Mouse (Mus musculus): ENCODE results near the gene Dusp1. TPM values are rescaled to one million over a fixed set of nuclear protein-coding genes. Genes with fewer than 3 reads are reported as not detected.

The Dusp1 gene
- polyA plus RNA-seq, 1 experiment: 32.2 TPM

DNA sequence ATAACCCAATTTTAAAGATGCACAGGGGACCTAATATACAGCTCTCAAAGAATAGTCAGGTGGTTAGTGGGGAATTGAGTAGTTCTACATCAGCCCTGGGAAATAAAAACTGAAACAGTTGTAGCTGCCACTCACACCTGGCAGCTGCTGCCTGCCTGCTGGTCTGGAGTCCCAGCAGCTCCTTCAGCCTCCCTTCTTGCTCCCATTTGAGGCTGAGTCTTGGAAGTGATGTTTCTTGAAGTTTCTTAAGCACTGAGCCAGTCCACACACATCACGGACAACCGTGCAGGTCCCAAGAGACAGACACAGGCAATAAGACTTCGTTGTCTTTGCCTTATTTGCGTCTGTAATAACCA lies 5.9 kb upstream of the Dusp1 start:
- Histone ChIP-seq H3K27ac (ENCODE audit: insufficient read depth, low read depth, low read length) (no peak overlapping the region), H3K4me1 (ENCODE audit: control insufficient read depth, insufficient read depth, low read length) (peaks cover 32% of the 10 kb centered on the region), H3K4me3 (ENCODE audit: insufficient read depth, low read length) (no peak overlapping the region)
- TF ChIP-seq POLR2A (IDR thresholded peaks at IDR 0.05; ENCODE audit: borderline replicate concordance, low read depth, low read length) (no peak), CTCF (IDR thresholded peaks at IDR 0.05; ENCODE audit: low read depth, low read length) (no peak)

DNA sequence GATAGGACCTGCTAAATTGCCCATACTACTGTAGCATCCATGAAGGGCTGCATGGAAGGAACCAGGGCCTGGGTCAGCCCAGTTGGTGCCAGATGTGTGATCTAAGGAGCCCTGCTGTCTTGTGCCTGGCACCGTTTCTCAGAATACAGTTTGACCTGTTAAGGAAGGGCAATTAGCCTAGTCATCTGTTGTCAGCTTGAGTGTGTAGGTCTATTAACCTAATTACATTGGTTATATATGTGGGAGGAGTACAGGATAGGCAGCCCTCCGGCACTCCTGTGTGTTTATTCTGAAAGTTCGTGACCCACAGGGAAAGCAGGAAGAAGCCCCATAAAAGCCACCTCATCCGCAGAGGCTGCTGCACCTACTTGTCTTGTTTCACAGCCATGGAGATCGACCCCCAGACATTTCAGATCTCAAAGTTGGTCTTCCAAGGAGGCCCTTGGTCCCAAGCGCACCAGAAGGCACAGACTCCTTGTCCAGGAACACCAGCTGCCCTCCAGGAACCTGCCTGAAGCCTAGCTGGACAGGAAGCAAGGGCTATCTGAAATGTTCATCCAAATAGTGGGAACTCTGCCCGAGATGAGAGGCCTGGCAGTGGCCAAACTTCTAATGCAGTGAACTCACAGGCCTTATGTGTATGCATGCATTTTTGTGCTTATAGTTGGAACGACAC lies 5.4 kb upstream of the Dusp1 start:
- Histone ChIP-seq H3K4me3 (ENCODE audit: insufficient read depth, low read length) (no peak overlapping the region), H3K27ac (ENCODE audit: insufficient read depth, low read depth, low read length) (no peak overlapping the region), H3K4me1 (ENCODE audit: control insufficient read depth, insufficient read depth, low read length) (peaks cover 32% of the 10 kb centered on the region)
- TF ChIP-seq CTCF (IDR thresholded peaks at IDR 0.05; ENCODE audit: low read depth, low read length) (no peak), POLR2A (IDR thresholded peaks at IDR 0.05; ENCODE audit: borderline replicate concordance, low read depth, low read length) (no peak)

DNA sequence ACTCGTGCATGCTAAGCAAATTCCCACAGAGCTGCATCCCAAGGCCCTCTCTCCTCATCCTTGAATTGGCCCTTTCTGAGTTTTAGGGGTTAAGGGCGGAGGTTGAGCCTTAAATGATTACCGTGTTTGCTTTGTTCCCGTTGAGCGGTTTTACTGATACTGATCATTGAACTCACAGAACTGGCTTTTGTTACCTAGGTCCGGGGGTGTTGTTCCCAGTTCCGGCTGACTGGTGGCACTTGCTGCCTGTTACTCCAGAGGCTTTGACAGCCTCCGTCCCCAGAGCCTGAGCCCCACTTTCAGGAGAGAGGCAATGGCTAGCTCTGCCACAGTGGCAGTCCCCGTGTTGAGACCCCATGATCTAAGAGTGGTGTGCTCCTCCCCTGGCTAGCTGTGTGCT lies 2.5 kb upstream of the Dusp1 start:
- Histone ChIP-seq H3K4me3 (ENCODE audit: insufficient read depth, low read length) (no peak overlapping the region), H3K4me1 (ENCODE audit: control insufficient read depth, insufficient read depth, low read length) (peaks cover 16% of the 10 kb centered on the region), H3K27ac (ENCODE audit: insufficient read depth, low read depth, low read length) (no peak overlapping the region)
- TF ChIP-seq POLR2A (IDR thresholded peaks at IDR 0.05; ENCODE audit: borderline replicate concordance, low read depth, low read length) (no peak), CTCF (IDR thresholded peaks at IDR 0.05; ENCODE audit: low read depth, low read length) (no peak)

DNA sequence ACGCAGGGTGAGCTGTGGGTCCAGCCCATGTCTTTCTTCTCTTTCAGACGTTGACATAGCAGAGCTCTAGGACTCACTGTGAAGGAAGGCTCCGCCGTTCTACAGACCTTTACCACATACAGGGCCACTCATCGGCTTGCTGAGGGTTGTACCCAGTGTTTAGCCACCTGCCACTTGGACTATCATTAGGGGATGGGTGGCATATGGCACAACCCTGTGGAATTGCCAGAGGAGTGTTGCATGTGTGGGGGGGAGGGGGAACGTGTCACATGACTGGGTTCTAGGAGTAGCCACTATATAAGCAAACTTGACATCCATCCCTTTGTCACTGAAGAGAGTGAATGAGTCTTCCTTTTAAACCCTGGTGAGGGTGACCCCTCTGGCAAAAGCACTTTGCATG lies 1.5 kb upstream of the Dusp1 start:
- peaks cover 15% of the 10 kb centered on the region for H3K4me1 ChIP-seq (ENCODE audit: control insufficient read depth, insufficient read depth, low read length)
- TF ChIP-seq CTCF (IDR thresholded peaks at IDR 0.05; ENCODE audit: low read depth, low read length) (no peak), POLR2A (IDR thresholded peaks at IDR 0.05; ENCODE audit: borderline replicate concordance, low read depth, low read length) (no peak)
- H3K4me3 ChIP-seq (ENCODE audit: insufficient read depth, low read length): no peak overlapping the region
- H3K27ac ChIP-seq (ENCODE audit: insufficient read depth, low read depth, low read length): no peak overlapping the region

DNA sequence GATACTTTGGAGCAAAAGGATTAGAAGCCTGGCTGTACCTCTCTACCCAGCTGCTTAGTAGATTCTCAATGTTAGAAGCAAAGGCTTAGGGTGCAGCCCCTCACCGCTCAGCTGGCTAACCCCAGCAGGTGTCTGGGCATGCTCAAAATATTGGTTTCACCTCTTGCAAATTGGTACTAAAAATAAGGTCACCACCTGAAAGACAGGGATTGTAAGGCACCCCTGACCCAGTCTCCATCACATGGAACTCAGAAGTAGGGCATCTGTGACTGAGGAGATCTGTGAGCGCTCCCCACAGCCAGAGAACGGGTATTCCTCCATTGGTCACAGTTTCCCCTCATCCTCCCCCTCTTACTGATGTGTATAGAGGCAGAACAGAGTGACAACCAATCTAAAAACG lies 364 bp upstream of the Dusp1 start:
- peaks cover 15% of the 10 kb centered on the region for H3K4me1 ChIP-seq (ENCODE audit: control insufficient read depth, insufficient read depth, low read length)
- peak overlapping the region; percentile 68 for H3K4me3 ChIP-seq (ENCODE audit: insufficient read depth, low read length)
- H3K27ac ChIP-seq (ENCODE audit: insufficient read depth, low read depth, low read length): no peak overlapping the region
- TF ChIP-seq POLR2A (IDR thresholded peaks at IDR 0.05; ENCODE audit: borderline replicate concordance, low read depth, low read length): no peak
- TF ChIP-seq CTCF (IDR thresholded peaks at IDR 0.05; ENCODE audit: low read depth, low read length): no peak

DNA sequence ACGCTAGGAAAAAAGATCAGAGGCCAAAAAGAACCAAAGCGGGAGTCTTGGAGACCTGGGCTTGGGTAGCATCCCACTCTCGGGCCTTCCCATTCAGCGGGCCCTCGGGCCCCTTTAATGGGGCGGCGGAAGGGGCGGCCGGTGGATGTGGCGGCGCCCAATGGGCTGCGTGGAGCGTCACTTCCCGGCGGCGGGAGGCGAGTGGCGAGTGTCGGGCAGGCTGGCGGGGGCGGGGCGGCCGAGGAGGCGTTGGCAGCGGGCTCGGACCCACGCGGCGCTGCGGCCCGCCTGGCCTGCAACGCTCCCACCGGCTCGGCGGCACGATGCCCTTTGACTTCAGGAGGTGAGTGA lies 663 bp downstream of the Dusp1 start, which contains the start of gene Ergic1:
TSS of gene Ergic1 (plus strand) at position 200 of the 351 bp plus-strand sequence.
- TF ChIP-seq CTCF (IDR thresholded peaks at IDR 0.05; ENCODE audit: low read depth, low read length) (no peak), POLR2A (IDR thresholded peaks at IDR 0.05; ENCODE audit: borderline replicate concordance, low read depth, low read length) (no peak)
- Histone ChIP-seq H3K4me3 (ENCODE audit: insufficient read depth, low read length) (peak within 1 kb of the TSS; percentile 68), H3K4me1 (ENCODE audit: control insufficient read depth, insufficient read depth, low read length) (peaks cover 15% of the 10 kb centered on the region), H3K27ac (ENCODE audit: insufficient read depth, low read depth, low read length) (0 out of 2 replicates have a peak within 1 kb of the TSS, but pooled peaks have one; percentile 15)

DNA sequence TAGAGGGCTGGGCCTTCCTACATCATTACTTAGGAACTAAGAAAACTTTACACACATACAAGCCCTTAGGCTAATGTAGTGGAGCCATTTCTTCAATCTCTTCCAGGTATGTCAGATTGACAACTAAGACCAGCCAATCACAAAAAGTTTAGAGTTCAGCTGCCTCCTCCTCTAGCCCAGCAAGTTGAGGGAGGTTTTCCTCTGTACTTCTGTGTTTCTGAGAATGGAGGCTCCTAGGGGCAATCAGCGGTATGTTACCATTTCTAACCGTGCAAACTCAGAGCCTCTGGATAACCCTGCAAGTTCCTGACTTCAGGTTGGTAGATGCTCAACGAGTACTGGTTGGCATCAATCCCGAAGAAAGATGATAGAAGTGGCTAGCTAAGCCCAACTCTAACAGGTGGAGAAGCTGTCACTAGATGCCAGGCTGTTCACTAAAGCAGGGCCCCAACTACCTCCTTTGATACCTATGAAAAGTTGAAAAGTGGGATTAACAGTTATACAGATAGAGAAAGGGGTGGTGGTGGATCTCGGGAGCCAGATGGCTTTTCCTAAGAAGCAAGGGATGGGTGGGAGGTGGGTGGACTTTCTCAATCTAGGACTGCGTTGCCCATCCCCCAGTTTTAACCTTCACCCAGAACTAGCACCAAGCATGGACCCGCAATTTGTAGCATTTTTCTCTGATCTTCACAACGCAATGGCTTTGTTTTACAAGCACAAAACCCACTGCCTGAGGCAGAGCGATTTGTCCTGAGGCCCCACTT lies 1.2 kb downstream of the Dusp1 start:
- Histone ChIP-seq H3K4me3 (ENCODE audit: insufficient read depth, low read length) (peak overlapping the region; percentile 68), H3K4me1 (ENCODE audit: control insufficient read depth, insufficient read depth, low read length) (peaks cover 15% of the 10 kb centered on the region), H3K27ac (ENCODE audit: insufficient read depth, low read depth, low read length) (0 out of 2 replicates have a peak overlapping the region, but pooled peaks have one; percentile 15)
- TF ChIP-seq POLR2A (IDR thresholded peaks at IDR 0.05; ENCODE audit: borderline replicate concordance, low read depth, low read length) (no peak), CTCF (IDR thresholded peaks at IDR 0.05; ENCODE audit: low read depth, low read length) (0 out of 2 replicates have a peak, but pooled peaks have one; percentile 24)

DNA sequence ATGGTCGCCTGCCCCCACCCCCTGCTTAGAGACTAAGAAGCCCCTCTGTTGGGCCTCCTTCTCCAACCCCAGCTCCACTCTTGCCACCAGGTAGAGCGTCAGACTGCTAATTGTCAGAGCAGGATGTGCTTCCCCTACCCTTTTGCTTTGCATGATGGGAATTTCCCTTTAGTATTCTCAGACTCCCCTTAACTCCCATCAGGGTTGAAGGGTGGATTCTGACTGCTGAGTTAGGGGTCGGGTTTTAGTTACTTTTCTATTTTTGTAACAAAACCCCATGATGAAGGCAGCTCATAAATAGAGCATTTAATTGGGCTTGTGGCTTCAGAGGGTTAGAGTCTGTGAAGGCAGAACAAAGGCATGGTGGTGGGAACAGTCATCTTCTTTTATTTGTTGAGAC lies 8.9 kb downstream of the Dusp1 start:
- Histone ChIP-seq H3K27ac (ENCODE audit: insufficient read depth, low read depth, low read length) (no peak overlapping the region), H3K4me1 (ENCODE audit: control insufficient read depth, insufficient read depth, low read length) (peaks cover 4% of the 10 kb centered on the region), H3K4me3 (ENCODE audit: insufficient read depth, low read length) (no peak overlapping the region)
- TF ChIP-seq CTCF (IDR thresholded peaks at IDR 0.05; ENCODE audit: low read depth, low read length) (no peak), POLR2A (IDR thresholded peaks at IDR 0.05; ENCODE audit: borderline replicate concordance, low read depth, low read length) (no peak)

DNA sequence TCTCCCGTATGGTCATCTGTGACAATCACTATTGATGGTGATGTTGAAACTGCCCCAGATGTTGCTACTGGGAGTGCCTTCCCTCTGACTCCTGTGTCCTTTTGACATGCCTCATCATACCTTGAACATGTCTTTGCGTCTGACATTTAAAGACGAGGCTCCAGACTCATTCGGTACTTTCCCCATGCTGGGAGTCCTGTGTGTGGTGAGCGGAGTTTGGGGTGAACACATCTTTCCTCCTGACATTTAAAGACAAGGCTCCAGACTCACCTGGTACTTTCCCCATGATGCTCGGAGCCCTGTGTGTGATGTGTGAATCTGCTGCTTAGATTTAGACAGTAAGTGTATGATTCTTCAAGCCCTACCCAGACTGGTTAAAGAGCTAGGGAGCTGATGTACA lies 10.8 kb downstream of the Dusp1 start:
- peaks cover 5% of the 10 kb centered on the region for H3K4me1 ChIP-seq (ENCODE audit: control insufficient read depth, insufficient read depth, low read length)
- TF ChIP-seq POLR2A (IDR thresholded peaks at IDR 0.05; ENCODE audit: borderline replicate concordance, low read depth, low read length) (no peak), CTCF (IDR thresholded peaks at IDR 0.05; ENCODE audit: low read depth, low read length) (no peak)
- no peak overlapping the region for H3K4me3 ChIP-seq (ENCODE audit: insufficient read depth, low read length)
- no peak overlapping the region for H3K27ac ChIP-seq (ENCODE audit: insufficient read depth, low read depth, low read length)

DNA sequence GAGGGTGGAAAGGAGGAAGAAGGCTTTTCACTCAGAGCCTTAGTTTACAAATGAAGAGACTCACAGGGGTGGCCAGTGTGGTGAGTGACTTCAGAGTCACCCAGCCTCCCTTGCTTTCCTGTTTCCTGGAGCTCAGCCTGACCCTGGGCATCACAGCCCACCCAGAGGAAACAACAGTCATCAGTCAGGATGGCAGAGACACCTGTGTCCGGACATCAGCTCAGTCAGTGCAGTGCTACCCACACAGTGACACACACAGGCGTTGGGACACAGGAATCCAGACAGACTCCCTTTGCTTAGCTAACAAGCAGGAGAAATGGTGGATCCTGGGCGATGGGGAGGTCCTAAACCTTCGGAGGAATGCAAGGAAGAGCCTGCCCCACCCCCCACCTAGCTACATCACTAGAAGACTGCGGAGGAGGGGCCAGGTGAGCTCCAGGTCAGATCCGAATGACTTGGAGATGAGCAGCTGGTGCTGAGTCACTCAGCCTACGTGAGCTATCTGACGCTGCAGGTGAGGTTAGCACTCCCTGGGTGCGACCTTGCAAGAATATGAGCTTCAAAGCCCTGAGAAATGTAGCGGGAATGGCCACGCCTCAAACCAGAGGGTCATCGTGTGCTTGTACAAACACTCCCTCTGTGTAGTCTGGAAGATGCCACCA lies 12.6 kb downstream of the Dusp1 start:
- TF ChIP-seq CTCF (IDR thresholded peaks at IDR 0.05; ENCODE audit: low read depth, low read length): no peak
- no peak for TF ChIP-seq POLR2A (IDR thresholded peaks at IDR 0.05; ENCODE audit: borderline replicate concordance, low read depth, low read length)
- no peak overlapping the region for H3K4me3 ChIP-seq (ENCODE audit: insufficient read depth, low read length)
- H3K27ac ChIP-seq (ENCODE audit: insufficient read depth, low read depth, low read length): no peak overlapping the region
- H3K4me1 ChIP-seq (ENCODE audit: control insufficient read depth, insufficient read depth, low read length): peaks cover 11% of the 10 kb centered on the region

All from bone marrow macrophage, adult 2 months (primary cell).